Mouse (Mus musculus) small intestine, adult 2 months (tissue): ENCODE data around the gene Gm45711.

Source experiments
- CTCF ChIP-seq: fragments of 200-500 bp; IDR thresholded peaks from 2 replicates; pipeline ENCODE4 v1.5.1; 2012; ENCODE audit warnings: low read depth, mild to moderate bottlenecking, control low read depth, inconsistent platforms, low read length, moderate library complexity, mixed read lengths; ENCODE audit not compliant: insufficient replicate concordance, insufficient read length; ENCODE audit errors: extremely low read depth
- POLR2A ChIP-seq: fragments of 200-500 bp; IDR thresholded peaks from 2 replicates; pipeline ENCODE4 v1.6.1; 2012; ENCODE audit warnings: low read depth, mild to moderate bottlenecking, control low read depth, inconsistent platforms, low read length, moderate library complexity

GRCm38 (mm10) chr8:104334196-104334595, 24.3 kb upstream of the Gm45711 start:
- TF ChIP-seq CTCF (no peak), POLR2A (no peak)
